Mouse (Mus musculus) G1E (cell line): ENCODE measurements around the gene Gm21973.

Experiments used
- CTCF ChIP-seq: IDR thresholded peaks from 2 replicates; pipeline ENCODE4 v1.5.1; 2012; ENCODE audit warnings: low read depth, low read length, inconsistent platforms, mixed read lengths
- POLR2AphosphoS5 ChIP-seq: IDR thresholded peaks from 2 replicates; pipeline ENCODE4 v1.6.1; 2012; ENCODE audit warnings: low read depth, low read length, inconsistent platforms; ENCODE audit not compliant: insufficient replicate concordance
- TAL1 ChIP-seq: conservative IDR thresholded peaks from 2 replicates; pipeline ENCODE4 v1.6.1; 2012; ENCODE audit warnings: low read depth, low read length, inconsistent platforms, mixed read lengths

GRCm38 (mm10) chr15:10276386-10276785 is 48.8 kb upstream of the Gm21973 start:
- no peak for TF ChIP-seq CTCF
- TF ChIP-seq TAL1: no peak
- TF ChIP-seq POLR2AphosphoS5: no peak
